Mouse (Mus musculus) kidney, embryonic 14.5 days (tissue): ENCODE results near the gene Ell. TPM values are rescaled to one million over a fixed set of nuclear protein-coding genes. Genes with fewer than 3 reads are reported as not detected.
A peak's percentile ranks its signal among the peaks of the same experiment; 100 is the strongest.

ENCODE experiments used
- ATAC-seq: fragments of 200-750 bp; cut with Nextera tagmentation; 2 replicates; pipeline ENCODE4 v1.8.0; 2017; ENCODE audit warnings: moderate number of reproducible peaks, mild to moderate bottlenecking, moderate TSS enrichment, moderate library complexity; ENCODE audit not compliant: low FRiP score, low TSS enrichment
- H3K27ac ChIP-seq: fragments of 300-500 bp; sonication (generic); 2 replicates; pipeline ENCODE4 v1.5.1; 2014; ENCODE audit warnings: low read depth, mild to moderate bottlenecking, low read length, moderate library complexity, mixed read lengths
- H3K27me3 ChIP-seq: fragments of 300-500 bp; sonication (generic); 2 replicates; pipeline ENCODE4 v1.6.1; 2014; ENCODE audit warnings: mild to moderate bottlenecking, low read length; ENCODE audit not compliant: control insufficient read depth, insufficient read depth
- H3K36me3 ChIP-seq: fragments of 300-500 bp; sonication (generic); 2 replicates; pipeline ENCODE4 v1.6.1; 2014; ENCODE audit warnings: low read length, mixed read lengths; ENCODE audit not compliant: control insufficient read depth, insufficient read depth
- H3K4me1 ChIP-seq: fragments of 300-500 bp; sonication (generic); 2 replicates; pipeline ENCODE4 v1.6.1; 2014; ENCODE audit warnings: low read length, mixed read lengths; ENCODE audit not compliant: control insufficient read depth, insufficient read depth
- H3K4me2 ChIP-seq: fragments of 300-500 bp; sonication (generic); replicated peaks from 2 replicates; pipeline ENCODE4 v1.6.1; 2014; ENCODE audit warnings: low read depth, mild to moderate bottlenecking, low read length
- H3K4me3 ChIP-seq: fragments of 300-500 bp; sonication (generic); 2 replicates; pipeline ENCODE4 v1.5.1; 2014; ENCODE audit warnings: mild to moderate bottlenecking, low read length
- H3K9ac ChIP-seq: fragments of 300-500 bp; sonication (generic); 2 replicates; pipeline ENCODE4 v1.6.1; 2014; ENCODE audit warnings: low read depth, mild to moderate bottlenecking, low read length, moderate library complexity
- H3K9me3 ChIP-seq: fragments of 300-500 bp; sonication (generic); 2 replicates; pipeline ENCODE4 v1.6.1; 2016; ENCODE audit warnings: low read length; ENCODE audit not compliant: control insufficient read depth
- WGBS: fragments of 180-500 bp; shearing (Covaris S2); extraction: QIAGEN DNeasy Blood & Tissue Kit; methylation state at CpG from one replicate; pipeline ENCODE4 v1.1.7; 2014; 5-methylcytosine and 5-hydroxymethylcytosine counted together
- polyA plus RNA-seq: library from polyadenylated mRNA; unstranded; fragments of >200 nt; fragmentation: Nextera tagmentation; extraction: Ambion mirVana; gene quantifications from 2 replicates; pipeline ENCODE4 v1.2.1, GENCODE M21; 2014

The Ell gene
- polyA plus RNA-seq, 1 experiment from 2014 or later, result 22.4 TPM

GRCm38 (mm10) chr8:70495001-70495770 is 44.1 kb upstream of the Ell start:
- Histone ChIP-seq H3K4me1 (peaks cover 11% of the 10 kb centered on the region; the same call in 1 of the 2 replicates), H3K9ac (no peak overlapping the region), H3K4me2 (peak overlapping the region; percentile 22), H3K36me3 (no peaks in the 10 kb centered on the region), H3K27me3 (peaks cover 97% of the 10 kb centered on the region), H3K9me3 (no peaks in the 10 kb centered on the region), H3K4me3 (peak overlapping the region; percentile 40), H3K27ac (no peak overlapping the region)
- WGBS, result 2% methylated on average over 21 of the region's 21 CpGs
- no peak for ATAC-seq

- H3K27me3 ChIP-seq, result peaks cover 98% of the 10 kb centered on the region
- peak overlapping the region; percentile 16; the same call in 1 of the 2 replicates for H3K4me3 ChIP-seq
- no peak overlapping the region for H3K27ac ChIP-seq
- H3K36me3 ChIP-seq, result no peaks in the 10 kb centered on the region
- peak overlapping the region; percentile 22 for H3K4me2 ChIP-seq
- no peak overlapping the region; the same call in 1 of the 2 replicates for H3K9ac ChIP-seq
- H3K4me1 ChIP-seq, result peaks cover 12% of the 10 kb centered on the region; the same call in 1 of the 2 replicates
- no peak for ATAC-seq
- 6% methylated on average over 12 of the region's 12 CpGs for WGBS
- H3K9me3 ChIP-seq, result no peaks in the 10 kb centered on the region
These were observed 43.5 kb upstream of the Ell start for GRCm38 (mm10) chr8:70495771-70496062.

- Histone ChIP-seq H3K9ac (no peak overlapping the region), H3K27ac (no peak overlapping the region), H3K4me1 (peaks cover 26% of the 10 kb centered on the region), H3K27me3 (peaks cover 81% of the 10 kb centered on the region), H3K9me3 (no peaks in the 10 kb centered on the region), H3K36me3 (peaks cover 3% of the 10 kb centered on the region; the same call in 1 of the 2 replicates), H3K4me2 (peak overlapping the region; percentile 27), H3K4me3 (peak overlapping the region; percentile 20)
- ATAC-seq, result no peak
- 11% methylated on average over 37 of the region's 39 CpGs for WGBS
These were observed 38.6 kb upstream of the Ell start for GRCm38 (mm10) chr8:70500386-70501301.

DNA sequence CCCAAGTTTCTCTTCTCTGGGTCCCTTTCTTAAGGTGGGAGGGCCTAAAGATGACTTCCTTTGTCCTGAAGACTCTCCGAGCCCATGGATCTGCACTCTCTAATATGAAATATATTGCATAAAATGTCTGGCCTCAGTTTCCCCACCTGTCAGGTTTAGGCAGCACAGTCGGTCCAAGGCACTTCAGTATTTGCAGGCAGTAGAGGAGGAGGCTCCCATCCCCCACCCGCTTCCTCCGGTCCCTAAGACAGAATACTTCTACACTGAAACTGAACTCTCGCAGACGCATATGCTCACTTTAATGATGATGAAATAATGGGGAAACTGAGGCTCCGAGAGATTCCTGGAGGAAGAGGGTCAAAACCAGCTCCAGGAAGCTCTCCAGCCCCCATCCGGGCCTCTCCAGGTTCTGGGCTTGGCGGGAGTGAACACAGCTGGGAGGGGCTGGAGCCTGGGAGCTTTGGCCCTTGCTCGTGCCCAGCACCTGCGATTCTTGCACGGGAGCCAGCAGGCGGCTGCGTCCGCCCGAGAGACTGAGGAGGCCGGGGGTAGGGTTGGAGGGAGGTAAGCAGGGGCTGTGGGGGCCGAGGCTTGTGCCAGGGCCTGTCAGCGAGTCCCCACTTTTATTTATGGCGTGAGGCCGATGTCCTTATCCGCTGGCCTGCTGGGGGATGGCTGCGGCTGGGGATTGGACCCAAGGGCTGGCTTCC is 37.3 kb upstream of the Ell start:
- no peak for ATAC-seq
- WGBS, result 14% methylated on average over 23 of the region's 23 CpGs
- no peak overlapping the region for H3K27ac ChIP-seq
- H3K4me1 ChIP-seq, result peaks cover 29% of the 10 kb centered on the region
- peaks cover 3% of the 10 kb centered on the region; the same call in 1 of the 2 replicates for H3K36me3 ChIP-seq
- H3K9ac ChIP-seq, result no peak overlapping the region
- H3K4me2 ChIP-seq, result no peak overlapping the region; the same call in 1 of the 2 replicates
- H3K9me3 ChIP-seq, result no peaks in the 10 kb centered on the region
- H3K4me3 ChIP-seq, result no peak overlapping the region
- peaks cover 69% of the 10 kb centered on the region for H3K27me3 ChIP-seq

- Histone ChIP-seq H3K27ac (no peak overlapping the region), H3K9ac (no peak overlapping the region), H3K36me3 (peaks cover 9% of the 10 kb centered on the region), H3K4me1 (peaks cover 29% of the 10 kb centered on the region), H3K27me3 (peaks cover 63% of the 10 kb centered on the region), H3K9me3 (no peaks in the 10 kb centered on the region), H3K4me2 (no peak overlapping the region; the same call in 1 of the 2 replicates), H3K4me3 (no peak overlapping the region)
- ATAC-seq, result no peak
- WGBS, result 36% methylated on average over 12 of the region's 12 CpGs
These were observed 36.7 kb upstream of the Ell start for GRCm38 (mm10) chr8:70502540-70502939.

DNA sequence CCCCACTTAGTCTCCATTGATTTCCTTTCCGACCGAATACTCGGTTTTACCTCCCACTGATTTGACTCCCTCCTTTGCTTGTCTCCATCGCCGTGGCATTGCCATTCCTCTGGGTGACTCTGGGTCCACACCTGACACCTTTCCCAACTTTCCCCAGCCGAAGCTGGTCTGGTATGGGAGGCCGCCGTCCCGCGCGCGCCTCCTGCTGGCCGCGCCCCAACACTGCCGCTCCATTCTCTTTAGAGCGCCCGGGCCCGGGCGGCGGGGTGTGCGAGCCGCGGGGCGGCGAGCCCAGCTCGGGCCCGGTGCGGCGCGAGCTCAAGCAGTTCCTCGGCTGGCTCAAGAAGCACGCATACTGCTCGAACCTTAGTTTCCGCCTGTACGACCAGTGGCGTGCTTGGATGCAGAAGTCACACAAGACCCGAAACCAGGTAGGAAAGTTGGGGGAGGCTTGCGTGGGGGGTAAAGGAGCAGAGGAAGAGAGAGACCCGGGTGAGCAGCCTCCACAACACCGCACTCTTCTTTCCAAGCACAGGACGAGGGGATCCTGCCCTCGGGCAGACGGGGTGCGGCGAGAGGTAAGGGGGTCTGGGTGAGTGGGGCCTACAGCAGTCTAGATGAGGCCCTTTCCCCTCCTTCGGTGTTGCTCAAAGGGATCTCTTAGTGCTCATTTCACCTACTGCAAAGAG is 36.1 kb upstream of the Ell start:
- Histone ChIP-seq H3K4me2 (0 out of 2 replicates have a peak overlapping the region, but pooled peaks have one; percentile 1), H3K9me3 (no peaks in the 10 kb centered on the region), H3K27ac (no peak overlapping the region), H3K9ac (no peak overlapping the region), H3K36me3 (peaks cover 16% of the 10 kb centered on the region), H3K27me3 (peaks cover 57% of the 10 kb centered on the region), H3K4me1 (peaks cover 29% of the 10 kb centered on the region), H3K4me3 (no peak overlapping the region)
- WGBS, result 13% methylated on average over 46 of the region's 46 CpGs
- ATAC-seq, result 0 out of 2 replicates have a peak, but pooled peaks have one; percentile 7

DNA sequence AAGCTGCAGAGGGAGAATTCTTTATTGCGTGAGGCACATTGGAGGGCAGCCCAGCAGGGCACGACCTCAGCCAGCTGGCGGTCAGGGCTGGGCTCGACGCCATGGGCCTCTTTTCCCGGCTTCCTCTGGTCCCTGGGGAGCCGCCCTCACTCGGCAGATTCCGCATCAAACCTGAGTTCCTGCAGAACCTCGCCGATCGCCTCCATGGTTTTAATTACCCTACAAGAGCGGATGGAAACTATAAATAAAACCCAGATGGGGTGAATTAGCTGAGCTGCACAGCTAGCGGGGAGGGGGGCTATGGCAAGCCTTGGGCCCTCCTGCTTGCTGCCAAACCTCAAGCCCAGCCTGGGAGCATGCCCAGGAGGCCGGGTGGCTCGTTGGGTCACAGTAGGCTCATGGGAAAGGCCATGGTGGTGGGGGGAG is 35.0 kb upstream of the Ell start:
- no peak for ATAC-seq
- WGBS, result 41% methylated on average over 16 of the region's 16 CpGs
- H3K9me3 ChIP-seq, result no peaks in the 10 kb centered on the region
- H3K9ac ChIP-seq, result no peak overlapping the region
- peaks cover 27% of the 10 kb centered on the region for H3K36me3 ChIP-seq
- H3K27me3 ChIP-seq, result peaks cover 47% of the 10 kb centered on the region
- H3K4me2 ChIP-seq, result no peak overlapping the region
- peaks cover 38% of the 10 kb centered on the region for H3K4me1 ChIP-seq
- H3K4me3 ChIP-seq, result no peak overlapping the region
- H3K27ac ChIP-seq, result no peak overlapping the region

DNA sequence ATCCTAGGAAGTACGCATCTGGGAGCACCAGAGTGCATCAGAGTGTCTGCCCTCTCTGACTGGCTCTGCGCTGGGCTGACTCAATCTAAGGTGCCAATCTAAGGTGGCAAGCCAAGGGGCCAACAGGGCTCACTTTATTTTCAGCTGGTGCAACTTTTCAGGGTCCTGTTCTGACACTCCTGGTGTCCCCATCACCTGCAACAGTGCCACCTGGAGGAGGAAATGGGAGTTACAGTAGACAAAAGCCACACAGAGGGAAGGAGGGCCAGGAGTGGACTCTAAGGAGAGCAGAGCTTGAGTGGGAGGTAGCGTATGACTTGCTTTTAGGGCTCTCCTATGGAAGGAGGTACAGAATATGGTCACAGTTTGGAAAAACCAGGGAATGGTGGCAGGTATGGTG is 34.4 kb upstream of the Ell start:
- Histone ChIP-seq H3K4me1 (peaks cover 38% of the 10 kb centered on the region), H3K9me3 (no peaks in the 10 kb centered on the region), H3K4me3 (no peak overlapping the region), H3K4me2 (no peak overlapping the region), H3K36me3 (peaks cover 27% of the 10 kb centered on the region), H3K9ac (no peak overlapping the region), H3K27me3 (peaks cover 41% of the 10 kb centered on the region), H3K27ac (no peak overlapping the region)
- no peak for ATAC-seq
- 75% methylated on average over 3 of the region's 3 CpGs for WGBS
